Mouse (Mus musculus) CD8-positive naive resting alpha-beta T cell, adult 57 days (primary cell): Measurements from ENCODE around the gene Olfr118. TPM values are rescaled to one million over a fixed set of nuclear protein-coding genes. Genes with fewer than 3 reads are reported as not detected.

Experiments used
- total RNA-seq: library from RNA; stranded (reverse); gene quantifications from one replicate; pipeline ENCODE4 v1.2.4, GENCODE M21; 2023

The Olfr118 gene
- not detected for total RNA-seq

GRCm38 (mm10) chr17:37666688-37667087 is at the start of gene Olfr118:
Olfr118 (plus strand) TSS chr17:37666988.

GRCm38 (mm10) chr17:37627009-37627408 is 39.8 kb upstream of the Olfr118 start, which contains the start of the genes Olfr115 and Olfr116:
Olfr115 (minus strand) TSS chr17:37627109.
Olfr116 (minus strand) TSS chr17:37627199.

GRCm38 (mm10) chr17:37663682-37664081 is 3.1 kb upstream of the Olfr118 start, which contains the start of gene Olfr117:
Olfr117 (minus strand) TSS chr17:37663782.

GRCm38 (mm10) chr17:37696264-37696663 is 29.5 kb downstream of the Olfr118 start, which contains the start of gene Olfr119:
Olfr119 (plus strand) TSS chr17:37696564.

GRCm38 (mm10) chr17:37721508-37721907 is 54.7 kb downstream of the Olfr118 start, which contains the start of gene Olfr120:
Olfr120 (plus strand) TSS chr17:37721808.

Other genes starting within 250 kb of the Olfr118 start
- gene Olfr108, start 221.5 kb upstream of the Olfr118 start, total RNA-seq, result not detected
- not detected for gene Olfr109, start 208.1 kb upstream of the Olfr118 start, total RNA-seq
- not detected for gene H2-M2, start 183.4 kb upstream of the Olfr118 start, total RNA-seq
- gene Olfr110, start 174.5 kb upstream of the Olfr118 start, total RNA-seq, result not detected
- gene Olfr111, start 159.0 kb upstream of the Olfr118 start, total RNA-seq, result not detected
- gene Olfr112, start 97.5 kb upstream of the Olfr118 start, total RNA-seq, result not detected
- gene Olfr113, start 89.3 kb upstream of the Olfr118 start, total RNA-seq, result not detected
- not detected for gene Olfr114, start 74.2 kb upstream of the Olfr118 start, total RNA-seq
- not detected for gene Olfr115, start 39.9 kb upstream of the Olfr118 start, total RNA-seq
- not detected for gene Olfr116, start 39.8 kb upstream of the Olfr118 start, total RNA-seq
- not detected for gene Olfr117, start 3.2 kb upstream of the Olfr118 start, total RNA-seq
- not detected for gene Olfr119, start 29.6 kb downstream of the Olfr118 start, total RNA-seq
- not detected for gene Olfr120, start 54.8 kb downstream of the Olfr118 start, total RNA-seq
- gene Olfr121, start 81.9 kb downstream of the Olfr118 start, total RNA-seq, result not detected
- gene Olfr122, start 101.6 kb downstream of the Olfr118 start, total RNA-seq, result not detected
- not detected for gene Olfr123, start 126.5 kb downstream of the Olfr118 start, total RNA-seq
- not detected for gene Olfr124, start 132.9 kb downstream of the Olfr118 start, total RNA-seq
- not detected for gene Olfr125, start 166.0 kb downstream of the Olfr118 start, total RNA-seq
- gene Olfr126, start 180.5 kb downstream of the Olfr118 start, total RNA-seq, result not detected
- not detected for gene Olfr127, start 233.4 kb downstream of the Olfr118 start, total RNA-seq